ENCODE assay signal across 8 mouse cellular contexts in the genomic region with DNA sequence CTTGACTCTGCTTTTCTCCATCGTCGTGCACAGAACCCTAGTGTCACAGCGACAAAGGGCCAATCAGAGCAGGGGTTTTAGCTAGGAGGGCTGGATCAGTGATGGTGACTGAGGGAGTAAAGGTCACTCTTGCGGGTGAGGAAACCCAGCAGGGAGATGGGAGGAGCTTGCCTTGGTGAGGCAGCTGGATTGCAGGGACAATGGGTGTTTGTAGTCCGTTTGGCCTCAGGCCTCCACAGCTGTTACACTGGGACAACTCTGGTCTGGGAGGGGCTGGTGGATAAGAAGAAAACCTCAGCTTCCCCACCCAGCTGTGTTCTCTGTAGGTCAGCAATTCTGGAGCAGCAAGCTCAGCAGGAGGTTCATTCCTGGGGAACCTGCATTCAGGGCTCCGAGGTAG.
DNase-seq lines count a peak whose midpoint lies in the region; ATAC-seq lines count a peak whose summit lies in the region.

No protein-coding gene starts in this region.

- DNase-seq in frontal cortex, adult 2 months (ENCODE audit: extremely low spot score in 1 of 2, low spot score in 1 of 2) = peak; percentile 22 to 43
- DNase-seq in frontal cortex, postnatal 10 days (ENCODE audit: low spot score in 2 of 2) = no peak
- peak; percentile 89 for DNase-seq in ES-CJ7 (ENCODE audit: low read depth, low spot score)
- peak; percentile 9 for DNase-seq in fibroblast of lung, adult 2 months (ENCODE audit: low read depth)
- DNase-seq in kidney, adult 8-10 months = peak; percentile 15 to 19
- DNase-seq in lung, postnatal 4 days = peak; percentile 60 to 76
- DNase-seq in spleen, postnatal 10 days (ENCODE audit: low spot score in 2 of 2) = no peak

- ATAC-seq in erythroblast, adult 5-6 weeks (replicated peaks; ENCODE audit: low FRiP score, poor library complexity, severe bottlenecking) = no peak

Comparison
In these comparisons a context has a peak if more than half of its experiments do, and no peak if none do; other contexts are left out.
1. DNase-seq: peak in frontal cortex, adult 2 months (2 of 2), ES-CJ7 (single experiment), fibroblast of lung, adult 2 months (single experiment), kidney, adult 8-10 months (2 of 2) and lung, postnatal 4 days (2 of 2); none in frontal cortex, postnatal 10 days (0 of 2) and spleen, postnatal 10 days (0 of 2).